Mouse (Mus musculus) B cell, adult 2 months (primary cell): ENCODE data around the gene Sccpdh.
"Not testable (repeated sequence)": the region's sequence is repeated elsewhere in the genome, so short reads cannot be mapped to it uniquely, and the experiment has no call there.

Source experiments
- DNase-seq, 2 experiments: peaks; one replicate each; pipeline ENCODE4 v3.0.0; 2022

Gene Sccpdh

GRCm38 (mm10) chr1:179668836-179669537 is 977 bp downstream of the Sccpdh start:
- DNase-seq, result peak; percentile 3 to 8

GRCm38 (mm10) chr1:179674355-179674754 is 6.3 kb downstream of the Sccpdh start:
- no peak for DNase-seq

GRCm38 (mm10) chr1:179677031-179677430 is 9.0 kb downstream of the Sccpdh start:
- no peak for DNase-seq

GRCm38 (mm10) chr1:179679326-179679725 is 11.3 kb downstream of the Sccpdh start:
- DNase-seq, result no peak

GRCm38 (mm10) chr1:179682753-179683152 is 14.7 kb downstream of the Sccpdh start:
- DNase-seq, result not testable (repeated sequence)

- DNase-seq, result no peak
Measured at GRCm38 (mm10) chr1:179686348-179686747, 18.3 kb downstream of the Sccpdh start.

- DNase-seq, result no peak
Measured at GRCm38 (mm10) chr1:179686781-179687180, 18.8 kb downstream of the Sccpdh start.

GRCm38 (mm10) chr1:179687305-179687704 is 19.3 kb downstream of the Sccpdh start:
- DNase-seq, result no peak

GRCm38 (mm10) chr1:179687966-179688365 is 20.0 kb downstream of the Sccpdh start:
- no peak for DNase-seq

GRCm38 (mm10) chr1:179688415-179688814 is 20.4 kb downstream of the Sccpdh start:
- DNase-seq, result no peak

GRCm38 (mm10) chr1:179688914-179689313 is 20.9 kb downstream of the Sccpdh start:
- DNase-seq, result no peak

- no peak for DNase-seq
Measured at GRCm38 (mm10) chr1:179689479-179689878, 21.5 kb downstream of the Sccpdh start.

GRCm38 (mm10) chr1:179704150-179704549 is 36.1 kb downstream of the Sccpdh start:
- no peak for DNase-seq

GRCm38 (mm10) chr1:179705154-179705553 is 37.1 kb downstream of the Sccpdh start:
- DNase-seq, result no peak

- DNase-seq, result no peak
Measured at GRCm38 (mm10) chr1:179709390-179709789, 41.4 kb downstream of the Sccpdh start.

GRCm38 (mm10) chr1:179710739-179711138 is 42.7 kb downstream of the Sccpdh start:
- DNase-seq, result no peak

- DNase-seq, result no peak
Measured at GRCm38 (mm10) chr1:179712658-179713057, 44.6 kb downstream of the Sccpdh start.

- DNase-seq, result no peak
Measured at GRCm38 (mm10) chr1:179713367-179713766, 45.4 kb downstream of the Sccpdh start.

- DNase-seq, result not testable (repeated sequence)
Measured at GRCm38 (mm10) chr1:179715289-179715688, 47.3 kb downstream of the Sccpdh start.

- no peak for DNase-seq
Measured at GRCm38 (mm10) chr1:179715786-179716185, 47.8 kb downstream of the Sccpdh start.

- no peak for DNase-seq
Measured at GRCm38 (mm10) chr1:179722811-179723469, 54.9 kb downstream of the Sccpdh start.

GRCm38 (mm10) chr1:179728661-179729060 is 60.7 kb downstream of the Sccpdh start:
- DNase-seq, result no peak

- no peak for DNase-seq
Measured at GRCm38 (mm10) chr1:179731391-179731790, 63.4 kb downstream of the Sccpdh start.
